Mouse (Mus musculus) midbrain, embryonic 16.5 days (tissue): ENCODE data around the gene Gpr158. TPM values are rescaled to one million over a fixed set of nuclear protein-coding genes. Genes with fewer than 3 reads are reported as not detected.

Source experiments
- ATAC-seq: fragments of 200-750 bp; cut with Nextera tagmentation; 2 replicates; pipeline ENCODE4 v1.8.0; 2017; ENCODE audit warnings: moderate TSS enrichment
- H3K27ac ChIP-seq: fragments of 300-500 bp; sonication (generic); 2 replicates; pipeline ENCODE4 v1.5.1; 2014; ENCODE audit warnings: mild to moderate bottlenecking, low read length, mixed read lengths
- H3K27me3 ChIP-seq: fragments of 300-500 bp; sonication (generic); 2 replicates; pipeline ENCODE4 v1.6.1; 2014; ENCODE audit warnings: low read depth, low read length, mixed read lengths; ENCODE audit not compliant: control insufficient read depth, insufficient read depth
- H3K36me3 ChIP-seq: fragments of 300-500 bp; sonication (generic); 2 replicates; pipeline ENCODE4 v1.6.1; 2014; ENCODE audit warnings: mild to moderate bottlenecking, low read length, moderate library complexity, mixed read lengths; ENCODE audit not compliant: control insufficient read depth, insufficient read depth
- H3K4me1 ChIP-seq: fragments of 300-500 bp; sonication (generic); 2 replicates; pipeline ENCODE4 v1.6.1; 2014; ENCODE audit warnings: mild to moderate bottlenecking, low read length, mixed read lengths; ENCODE audit not compliant: control insufficient read depth, insufficient read depth
- H3K4me2 ChIP-seq: fragments of 300-500 bp; sonication (generic); 2 replicates; pipeline ENCODE4 v1.6.1; 2014; ENCODE audit warnings: mild to moderate bottlenecking, low read length, mixed read lengths
- H3K4me3 ChIP-seq: fragments of 300-500 bp; sonication (generic); 2 replicates; pipeline ENCODE4 v1.5.1; 2014; ENCODE audit warnings: low read depth, mild to moderate bottlenecking, low read length, moderate library complexity, mixed read lengths
- H3K9ac ChIP-seq: fragments of 300-500 bp; sonication (generic); 2 replicates; pipeline ENCODE4 v1.6.1; 2014; ENCODE audit warnings: low read depth, low read length, mixed read lengths
- H3K9me3 ChIP-seq: fragments of 300-500 bp; sonication (generic); replicated peaks from 2 replicates; pipeline ENCODE4 v1.6.1; 2014; ENCODE audit warnings: mild to moderate bottlenecking, low read length, mixed read lengths; ENCODE audit not compliant: control insufficient read depth, poor library complexity, severe bottlenecking
- WGBS: fragments of 180-500 bp; shearing (Covaris S2); extraction: QIAGEN DNeasy Blood & Tissue Kit; methylation state at CpG from one replicate; pipeline ENCODE4 v1.1.7; 2014; 5-methylcytosine and 5-hydroxymethylcytosine counted together
- polyA plus RNA-seq: library from polyadenylated mRNA; unstranded; fragments of >200 nt; fragmentation: Nextera tagmentation; extraction: Ambion mirVana; gene quantifications from 2 replicates; pipeline ENCODE4 v1.2.1, GENCODE M21; 2015

The Gpr158 gene
- polyA plus RNA-seq, 1 experiment from 2014 or later = 5.7 TPM

DNA sequence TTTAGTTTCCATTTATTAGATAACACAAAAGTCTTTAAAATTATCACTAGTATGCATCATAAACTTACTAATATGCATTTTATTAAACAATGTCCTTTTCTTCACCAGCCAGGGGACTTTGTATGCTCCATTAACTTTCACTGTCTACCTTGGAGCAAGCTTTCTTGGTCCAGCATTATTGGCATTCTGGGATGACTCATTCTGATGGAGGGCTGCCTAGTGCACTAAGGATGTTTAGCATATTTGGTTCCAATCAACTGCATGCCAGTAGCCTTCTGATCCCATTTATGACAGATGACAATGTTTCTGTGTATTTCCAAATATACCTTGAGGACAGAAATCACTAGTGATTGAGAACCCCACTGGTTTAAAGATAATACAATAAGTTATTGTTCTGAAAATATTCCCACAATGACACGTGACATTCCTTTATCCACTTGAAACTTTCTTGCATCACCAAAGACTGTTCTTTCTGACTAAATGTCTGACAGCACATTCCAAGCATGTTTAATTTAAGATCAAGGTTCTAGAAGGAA, 313.5 kb downstream of the Gpr158 start:
- H3K27me3 ChIP-seq = no peaks in the 10 kb centered on the region
- no peak for ATAC-seq
- no peaks in the 10 kb centered on the region for H3K4me1 ChIP-seq
- H3K36me3 ChIP-seq = no peaks in the 10 kb centered on the region
- 91% methylated on average over 1 of the region's 1 CpGs for WGBS
- no peaks in the 10 kb centered on the region for H3K9me3 ChIP-seq
- no peak overlapping the region for H3K9ac ChIP-seq
- no peak overlapping the region for H3K4me2 ChIP-seq
- H3K27ac ChIP-seq = no peak overlapping the region
- H3K4me3 ChIP-seq = no peak overlapping the region

GRCm38 (mm10) chr2:21684736-21685135, 317.4 kb downstream of the Gpr158 start:
- no peak for ATAC-seq
- Histone ChIP-seq H3K9me3 (no peaks in the 10 kb centered on the region), H3K4me2 (no peak overlapping the region), H3K4me3 (no peak overlapping the region), H3K36me3 (no peaks in the 10 kb centered on the region), H3K9ac (no peak overlapping the region), H3K27ac (no peak overlapping the region), H3K4me1 (no peaks in the 10 kb centered on the region), H3K27me3 (no peaks in the 10 kb centered on the region)
- WGBS = 90% methylated on average over 3 of the region's 3 CpGs

DNA sequence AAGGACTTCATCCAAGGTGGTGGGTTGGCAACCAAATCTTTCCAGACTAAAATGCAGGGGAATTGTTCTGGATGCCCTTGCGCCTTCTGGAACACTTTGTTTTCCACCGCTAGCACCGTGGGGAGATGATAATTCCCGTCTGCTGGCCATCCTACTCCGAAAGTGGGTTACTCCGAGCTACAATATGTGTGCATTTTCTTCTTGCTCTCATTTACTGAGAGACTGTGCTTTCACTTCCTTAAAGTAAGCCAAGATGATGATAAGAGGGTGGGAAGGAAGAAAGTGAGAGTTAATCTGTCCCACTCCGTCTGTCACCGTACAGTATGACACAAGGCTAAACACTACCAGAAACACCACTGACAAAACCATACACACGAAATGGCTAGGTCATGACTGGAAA, 325.8 kb downstream of the Gpr158 start:
- Histone ChIP-seq H3K36me3 (no peaks in the 10 kb centered on the region), H3K9me3 (no peaks in the 10 kb centered on the region), H3K27me3 (no peaks in the 10 kb centered on the region), H3K9ac (no peak overlapping the region), H3K4me2 (no peak overlapping the region), H3K27ac (no peak overlapping the region), H3K4me3 (no peak overlapping the region), H3K4me1 (no peaks in the 10 kb centered on the region)
- WGBS = 91% methylated on average over 9 of the region's 9 CpGs
- no peak for ATAC-seq

DNA sequence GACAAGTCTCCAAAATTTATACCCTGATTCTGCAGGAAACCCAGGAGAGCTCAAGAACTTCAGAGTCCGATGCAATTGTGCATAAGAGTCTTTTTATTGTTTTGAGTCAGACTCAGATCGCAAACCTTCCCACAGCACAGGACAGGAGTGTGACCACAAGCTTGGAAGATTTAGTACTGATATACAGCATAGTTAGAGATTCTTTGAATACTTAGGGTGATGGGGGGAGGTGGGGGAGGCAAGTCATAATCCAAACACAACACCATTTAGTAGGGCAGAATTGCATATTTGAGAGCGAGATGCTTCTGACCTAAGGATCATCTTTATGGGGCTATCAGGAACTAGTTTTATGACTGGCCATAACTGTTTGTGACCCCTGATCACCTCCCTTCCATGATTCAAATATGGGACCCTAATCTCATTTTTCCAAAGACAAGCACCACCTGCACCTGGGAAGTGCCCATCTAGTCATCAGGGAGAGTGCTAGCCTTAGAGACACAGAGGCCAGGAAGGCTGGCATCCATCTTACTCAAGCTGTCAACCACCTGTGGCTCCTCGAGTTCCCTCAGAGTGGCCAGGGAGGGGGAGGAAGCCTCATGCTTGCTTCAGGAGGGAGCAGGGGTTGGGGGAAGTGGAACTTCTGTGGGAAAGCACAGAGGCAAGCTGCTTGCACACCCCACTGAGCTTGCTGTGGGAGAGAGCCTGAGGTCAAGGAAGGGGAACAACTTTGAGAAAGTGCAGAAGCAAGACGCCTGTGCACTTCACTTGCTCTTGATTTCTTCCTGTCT, 326.7 kb downstream of the Gpr158 start:
- Histone ChIP-seq H3K4me3 (no peak overlapping the region), H3K9ac (no peak overlapping the region), H3K36me3 (no peaks in the 10 kb centered on the region), H3K4me2 (no peak overlapping the region), H3K27me3 (no peaks in the 10 kb centered on the region), H3K9me3 (no peaks in the 10 kb centered on the region), H3K27ac (no peak overlapping the region), H3K4me1 (no peaks in the 10 kb centered on the region)
- WGBS = 82% methylated on average over 5 of the region's 5 CpGs
- ATAC-seq = no peak

DNA sequence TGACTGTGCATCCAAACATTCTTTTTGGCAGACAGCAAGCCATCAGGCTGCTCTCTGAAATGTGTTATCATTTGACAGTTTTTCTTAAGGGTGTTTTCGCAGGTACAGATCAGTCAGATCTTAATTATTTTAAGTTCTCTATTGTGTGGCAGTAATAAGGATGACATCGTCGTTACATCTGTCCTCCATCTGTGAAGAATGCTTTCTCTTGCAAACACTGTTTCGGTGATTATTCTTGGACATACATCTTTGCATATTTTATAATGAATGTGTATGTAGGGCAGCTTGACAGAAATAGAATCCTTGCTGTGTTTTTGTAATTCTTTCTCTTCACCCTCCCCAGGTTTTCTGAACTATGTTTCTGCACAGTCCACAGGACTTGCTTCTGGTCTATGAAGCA, 360.7 kb downstream of the Gpr158 start:
- H3K4me1 ChIP-seq = no peaks in the 10 kb centered on the region
- H3K4me2 ChIP-seq = no peak overlapping the region
- no peaks in the 10 kb centered on the region for H3K36me3 ChIP-seq
- H3K27ac ChIP-seq = no peak overlapping the region
- no peak overlapping the region for H3K4me3 ChIP-seq
- H3K27me3 ChIP-seq = no peaks in the 10 kb centered on the region
- no peak overlapping the region for H3K9ac ChIP-seq
- ATAC-seq = no peak
- WGBS = 85% methylated on average over 4 of the region's 4 CpGs
- no peaks in the 10 kb centered on the region for H3K9me3 ChIP-seq

- no peak for ATAC-seq
- Histone ChIP-seq H3K4me3 (no peak overlapping the region), H3K9ac (no peak overlapping the region), H3K4me1 (no peaks in the 10 kb centered on the region), H3K27me3 (no peaks in the 10 kb centered on the region), H3K9me3 (no peaks in the 10 kb centered on the region), H3K4me2 (no peak overlapping the region), H3K27ac (no peak overlapping the region), H3K36me3 (no peaks in the 10 kb centered on the region)
- WGBS = 94% methylated on average over 2 of the region's 2 CpGs
Measured at GRCm38 (mm10) chr2:21783721-21784120, 416.4 kb downstream of the Gpr158 start.

- no peaks in the 10 kb centered on the region for H3K36me3 ChIP-seq
- H3K4me2 ChIP-seq = no peak overlapping the region
- no peaks in the 10 kb centered on the region for H3K9me3 ChIP-seq
- no peak overlapping the region for H3K4me3 ChIP-seq
- H3K27ac ChIP-seq = no peak overlapping the region
- H3K9ac ChIP-seq = no peak overlapping the region
- no peaks in the 10 kb centered on the region for H3K27me3 ChIP-seq
- no peaks in the 10 kb centered on the region for H3K4me1 ChIP-seq
- 79% methylated on average over 2 of the region's 2 CpGs for WGBS
- no peak for ATAC-seq
Measured at GRCm38 (mm10) chr2:21793156-21793555, 425.8 kb downstream of the Gpr158 start.

DNA sequence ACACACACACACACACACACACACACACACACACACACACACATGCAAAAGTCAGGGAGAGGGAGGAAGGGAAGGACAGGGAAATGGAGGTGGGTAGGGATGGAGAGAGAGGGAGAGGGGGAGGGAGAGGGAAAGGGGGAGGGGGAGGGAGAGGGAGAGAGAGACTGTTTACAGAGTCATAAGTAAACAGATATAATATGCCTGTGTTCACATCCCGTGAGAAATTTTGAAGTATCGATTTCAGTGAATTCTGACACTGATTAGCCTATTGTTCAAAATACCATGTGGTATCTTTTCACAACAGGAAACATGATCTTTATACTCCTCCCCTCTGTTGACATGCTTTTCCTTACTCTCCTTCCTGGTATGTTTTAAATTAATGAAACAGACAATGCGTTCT, 432.3 kb downstream of the Gpr158 start:
- H3K36me3 ChIP-seq = no peaks in the 10 kb centered on the region
- no peaks in the 10 kb centered on the region for H3K27me3 ChIP-seq
- no peak overlapping the region for H3K4me3 ChIP-seq
- no peaks in the 10 kb centered on the region for H3K9me3 ChIP-seq
- WGBS = 77% methylated on average over 3 of the region's 3 CpGs
- no peak overlapping the region for H3K4me2 ChIP-seq
- no peak overlapping the region for H3K9ac ChIP-seq
- H3K4me1 ChIP-seq = no peaks in the 10 kb centered on the region
- H3K27ac ChIP-seq = no peak overlapping the region
- no peak for ATAC-seq

- H3K9me3 ChIP-seq = no peaks in the 10 kb centered on the region
- no peaks in the 10 kb centered on the region for H3K27me3 ChIP-seq
- no peaks in the 10 kb centered on the region for H3K4me1 ChIP-seq
- H3K36me3 ChIP-seq = no peaks in the 10 kb centered on the region
- no peak overlapping the region for H3K4me2 ChIP-seq
- H3K4me3 ChIP-seq = no peak overlapping the region
- H3K9ac ChIP-seq = no peak overlapping the region
- ATAC-seq = no peak
- no peak overlapping the region for H3K27ac ChIP-seq
Measured at GRCm38 (mm10) chr2:21800045-21800444, 432.7 kb downstream of the Gpr158 start.
